Mouse (Mus musculus): Measurements from ENCODE around the gene Hyal1. TPM values are rescaled to one million over a fixed set of nuclear protein-coding genes. Genes with fewer than 3 reads are reported as not detected.

Gene Hyal1
- polyA plus RNA-seq, 1 experiment from 2014 or later = 3.2 TPM

Other genes with a start within 250 kb of the Hyal1 start
- 3.6 and 3.7 TPM in 2 replicates for gene Hemk1, start 238.6 kb upstream of the Hyal1 start, polyA plus RNA-seq (2015; fragmentation: Nextera tagmentation; extraction: Ambion mirVana)
- gene 6430571L13Rik, start 236.3 kb upstream of the Hyal1 start, polyA plus RNA-seq (2015; fragmentation: Nextera tagmentation; extraction: Ambion mirVana) = 0.12 TPM in 2 replicates
- gene Cacna2d2, start 177.3 kb upstream of the Hyal1 start, polyA plus RNA-seq (2015; fragmentation: Nextera tagmentation; extraction: Ambion mirVana) = 0.02 TPM in 1 of 2 replicates, not detected in the other
- gene Tmem115, start 43.0 kb upstream of the Hyal1 start, polyA plus RNA-seq (2015; fragmentation: Nextera tagmentation; extraction: Ambion mirVana) = 15.2 and 15.9 TPM in 2 replicates
- 13.1 and 13.2 TPM in 2 replicates for gene Cyb561d2, start 34.7 kb upstream of the Hyal1 start, polyA plus RNA-seq (2015; fragmentation: Nextera tagmentation; extraction: Ambion mirVana)
- 11.2 and 13.2 TPM in 2 replicates for gene Nprl2, start 34.7 kb upstream of the Hyal1 start, polyA plus RNA-seq (2015; fragmentation: Nextera tagmentation; extraction: Ambion mirVana)
- gene Zmynd10, start 29.6 kb upstream of the Hyal1 start, polyA plus RNA-seq (2015; fragmentation: Nextera tagmentation; extraction: Ambion mirVana) = 0.64 and 1.0 TPM in 2 replicates
- 15.8 and 18.7 TPM in 2 replicates for gene Rassf1, start 25.4 kb upstream of the Hyal1 start, polyA plus RNA-seq (2015; fragmentation: Nextera tagmentation; extraction: Ambion mirVana)
- 34.1 and 36.1 TPM in 2 replicates for gene Tusc2, start 13.7 kb upstream of the Hyal1 start, polyA plus RNA-seq (2015; fragmentation: Nextera tagmentation; extraction: Ambion mirVana)
- 48.8 and 56.3 TPM in 2 replicates for gene Hyal2, start 9.0 kb upstream of the Hyal1 start, polyA plus RNA-seq (2015; fragmentation: Nextera tagmentation; extraction: Ambion mirVana)
- gene Naa80, start 2.0 kb downstream of the Hyal1 start, polyA plus RNA-seq (2015; fragmentation: Nextera tagmentation; extraction: Ambion mirVana) = 12.3 and 12.8 TPM in 2 replicates
- gene Hyal3, start 3.9 kb downstream of the Hyal1 start, polyA plus RNA-seq (2015; fragmentation: Nextera tagmentation; extraction: Ambion mirVana) = 0.64 TPM in 2 replicates
- gene Ifrd2, start 10.7 kb downstream of the Hyal1 start, polyA plus RNA-seq (2015; fragmentation: Nextera tagmentation; extraction: Ambion mirVana) = 161 and 198 TPM in 2 replicates
- gene Sema3b, start 32.3 kb downstream of the Hyal1 start, polyA plus RNA-seq (2015; fragmentation: Nextera tagmentation; extraction: Ambion mirVana) = 0.74 and 0.77 TPM in 2 replicates
- gene Gnai2, start 58.4 kb downstream of the Hyal1 start, polyA plus RNA-seq (2015; fragmentation: Nextera tagmentation; extraction: Ambion mirVana) = 162 and 167 TPM in 2 replicates
- gene Slc38a3, start 92.6 kb downstream of the Hyal1 start, polyA plus RNA-seq (2015; fragmentation: Nextera tagmentation; extraction: Ambion mirVana) = 35.0 and 50.9 TPM in 2 replicates
- 1.2 and 1.3 TPM in 2 replicates for gene Gnat1, start 102.8 kb downstream of the Hyal1 start, polyA plus RNA-seq (2015; fragmentation: Nextera tagmentation; extraction: Ambion mirVana)
- 0.76 and 0.92 TPM in 2 replicates for gene Sema3f, start 133.5 kb downstream of the Hyal1 start, polyA plus RNA-seq (2015; fragmentation: Nextera tagmentation; extraction: Ambion mirVana)
- 63.8 and 72.0 TPM in 2 replicates for gene Rbm5, start 194.1 kb downstream of the Hyal1 start, polyA plus RNA-seq (2015; fragmentation: Nextera tagmentation; extraction: Ambion mirVana)